Mouse (Mus musculus): ENCODE data around the gene Fgfr1op. TPM values are rescaled to one million over a fixed set of nuclear protein-coding genes. Genes with fewer than 3 reads are reported as not detected.
"Not testable (repeated sequence)": the region's sequence is repeated elsewhere in the genome, so short reads cannot be mapped to it uniquely, and the experiment has no call there.

The Fgfr1op gene
- total and polyA plus RNA-seq, 3 experiments = 13.7 to 47.3 (median 24.8) TPM

DNA sequence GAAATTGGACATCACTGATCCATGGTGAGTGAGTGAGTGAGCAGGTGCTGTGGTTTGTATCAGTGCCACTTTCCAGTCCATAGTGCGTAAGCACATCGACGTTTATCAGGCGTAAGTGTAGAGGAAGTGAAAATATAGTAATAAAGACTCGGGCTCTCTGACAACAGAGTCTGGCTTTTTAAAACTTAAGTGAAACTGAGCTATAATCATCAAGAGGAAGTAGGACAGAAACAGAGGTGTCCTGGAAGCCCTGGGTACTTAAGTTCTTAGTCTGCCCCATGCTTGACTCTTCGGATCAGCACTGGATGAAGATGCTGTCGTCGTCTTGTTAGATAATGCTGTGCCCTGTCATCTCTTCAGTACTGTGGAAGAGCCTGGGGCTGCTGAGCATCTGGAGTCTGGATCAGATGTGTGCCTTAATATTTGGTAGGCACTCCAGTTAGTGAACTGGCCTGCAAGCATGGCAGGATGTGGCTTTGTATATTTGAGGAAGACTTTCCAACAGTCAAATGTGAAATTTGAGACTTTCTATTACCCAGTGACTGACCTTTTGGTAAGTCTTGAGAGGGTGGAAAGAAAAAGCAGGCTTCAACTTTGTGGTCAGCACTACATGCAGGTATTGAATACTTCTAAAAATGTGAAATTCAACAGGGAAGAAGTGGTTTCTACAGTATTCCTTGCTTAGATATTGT, 30.5 kb downstream of the Fgfr1op start:
- H3K9me3 ChIP-seq (replicated peaks) = no peaks in the 10 kb centered on the region
- H3K4me1 ChIP-seq (ENCODE audit: insufficient read depth, low read depth, low read length) = 0 out of 2 replicates have a peak, but pooled peaks cover 1% of the 10 kb centered on the region
- TF ChIP-seq CTCF (IDR thresholded peaks at IDR 0.05; ENCODE audit: low read depth, low read length) = no peak
- no peak for TF ChIP-seq POLR2AphosphoS5 (IDR thresholded peaks at IDR 0.05; ENCODE audit: insufficient replicate concordance, low read depth, low read length)
- no peak overlapping the region for H3K4me3 ChIP-seq (ENCODE audit: low read depth, low read length)
- peaks cover 88% of the 10 kb centered on the region for H3K36me3 ChIP-seq (replicated peaks)
- DNase-seq (ENCODE audit: low spot score) = no peak
- no peak for ATAC-seq (ENCODE audit: extremely low read depth, insufficient number of reproducible peaks, low FRiP score, poor library complexity, severe bottlenecking)
- H3K27me3 ChIP-seq (ENCODE audit: insufficient read depth, low read length) = no peaks in the 10 kb centered on the region

DNA sequence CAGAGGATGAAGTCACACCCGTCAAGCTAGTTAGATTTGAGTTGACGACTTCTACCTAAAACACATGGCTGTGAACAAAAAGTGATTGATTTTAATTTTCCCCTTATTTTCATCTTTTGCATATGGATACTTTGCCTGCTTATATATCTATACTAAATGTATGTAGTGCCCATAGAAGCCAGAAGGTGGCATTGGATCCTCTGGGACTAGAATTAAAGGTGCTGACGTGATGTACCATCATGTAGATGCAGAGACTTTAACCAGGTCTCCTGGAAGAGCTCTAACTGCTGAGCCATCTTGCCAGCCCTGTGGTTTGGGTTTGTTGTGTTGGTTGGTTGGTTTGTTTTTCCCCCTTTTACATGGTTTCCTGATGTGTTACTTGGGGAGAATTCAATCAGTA, 32.4 kb downstream of the Fgfr1op start:
- Histone ChIP-seq H3K4me3 (ENCODE audit: low read depth, low read length) (no peak overlapping the region), H3K36me3 (replicated peaks) (peaks cover 85% of the 10 kb centered on the region), H3K27me3 (ENCODE audit: insufficient read depth, low read length) (no peaks in the 10 kb centered on the region), H3K4me1 (ENCODE audit: insufficient read depth, low read depth, low read length) (no peaks in the 10 kb centered on the region), H3K9me3 (replicated peaks) (no peaks in the 10 kb centered on the region)
- ATAC-seq (ENCODE audit: extremely low read depth, insufficient number of reproducible peaks, low FRiP score, poor library complexity, severe bottlenecking) = peak; percentile 49; the same call in 1 of the 2 replicates
- TF ChIP-seq POLR2AphosphoS5 (IDR thresholded peaks at IDR 0.05; ENCODE audit: insufficient replicate concordance, low read depth, low read length) = no peak
- no peak for TF ChIP-seq GATA2 (IDR thresholded peaks at IDR 0.05; ENCODE audit: borderline replicate concordance, low read depth, low read length)
- no peak for TF ChIP-seq GATA1 (IDR thresholded peaks at IDR 0.05; ENCODE audit: borderline replicate concordance, low read length)
- TF ChIP-seq TAL1 (conservative IDR thresholded peaks at IDR 0.05; ENCODE audit: low read depth, low read length) = no peak
- no peak for TF ChIP-seq CTCF (IDR thresholded peaks at IDR 0.05; ENCODE audit: low read depth, low read length)
- DNase-seq (ENCODE audit: low spot score) = no peak

- Histone ChIP-seq H3K4me1 (ENCODE audit: insufficient read depth, low read depth, low read length) (no peaks in the 10 kb centered on the region), H3K36me3 (replicated peaks) (peaks cover 72% of the 10 kb centered on the region), H3K9me3 (replicated peaks) (no peaks in the 10 kb centered on the region), H3K27me3 (ENCODE audit: insufficient read depth, low read length) (no peaks in the 10 kb centered on the region), H3K4me3 (ENCODE audit: low read depth, low read length) (no peak overlapping the region)
- TF ChIP-seq POLR2AphosphoS5 (IDR thresholded peaks at IDR 0.05; ENCODE audit: insufficient replicate concordance, low read depth, low read length) = no peak
- no peak for TF ChIP-seq TAL1 (conservative IDR thresholded peaks at IDR 0.05; ENCODE audit: low read depth, low read length)
- no peak for TF ChIP-seq CTCF (IDR thresholded peaks at IDR 0.05; ENCODE audit: low read depth, low read length)
- no peak for TF ChIP-seq GATA1 (IDR thresholded peaks at IDR 0.05; ENCODE audit: borderline replicate concordance, low read length)
- TF ChIP-seq GATA2 (IDR thresholded peaks at IDR 0.05; ENCODE audit: borderline replicate concordance, low read depth, low read length) = no peak
- no peak for ATAC-seq (ENCODE audit: extremely low read depth, insufficient number of reproducible peaks, low FRiP score, poor library complexity, severe bottlenecking)
- no peak for DNase-seq (ENCODE audit: low spot score)
Observed at GRCm38 (mm10) chr17:8199067-8199935, 34.0 kb downstream of the Fgfr1op start.

DNA sequence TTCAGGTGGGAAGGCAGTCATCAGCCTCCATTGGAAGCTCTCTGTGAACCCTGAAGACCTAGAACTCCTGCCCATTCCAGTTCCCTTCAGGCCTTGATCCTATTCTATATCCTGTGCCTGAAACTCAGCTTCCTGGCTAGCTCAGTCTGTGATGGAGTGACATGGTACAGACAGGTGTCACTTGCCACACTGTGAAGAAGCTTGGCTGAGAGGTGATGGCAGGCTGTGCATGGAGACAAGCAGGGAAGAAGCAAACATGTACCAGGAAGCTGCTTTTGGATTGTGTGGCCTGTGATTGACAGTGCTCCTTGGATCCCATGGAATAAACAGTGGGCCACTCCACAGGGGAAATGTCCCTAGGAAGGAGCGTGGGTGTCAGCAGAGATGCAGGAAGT, 34.6 kb downstream of the Fgfr1op start:
- DNase-seq (ENCODE audit: low spot score) = no peak
- Histone ChIP-seq H3K9me3 (replicated peaks) (no peaks in the 10 kb centered on the region), H3K4me1 (ENCODE audit: insufficient read depth, low read depth, low read length) (no peaks in the 10 kb centered on the region), H3K27me3 (ENCODE audit: insufficient read depth, low read length) (no peaks in the 10 kb centered on the region), H3K4me3 (ENCODE audit: low read depth, low read length) (no peak overlapping the region), H3K36me3 (replicated peaks) (peaks cover 66% of the 10 kb centered on the region)
- TF ChIP-seq CTCF (IDR thresholded peaks at IDR 0.05; ENCODE audit: low read depth, low read length) (no peak), TAL1 (conservative IDR thresholded peaks at IDR 0.05; ENCODE audit: low read depth, low read length) (no peak), GATA2 (IDR thresholded peaks at IDR 0.05; ENCODE audit: borderline replicate concordance, low read depth, low read length) (no peak), GATA1 (IDR thresholded peaks at IDR 0.05; ENCODE audit: borderline replicate concordance, low read length) (no peak), POLR2AphosphoS5 (IDR thresholded peaks at IDR 0.05; ENCODE audit: insufficient replicate concordance, low read depth, low read length) (no peak)
- ATAC-seq (ENCODE audit: extremely low read depth, insufficient number of reproducible peaks, low FRiP score, poor library complexity, severe bottlenecking) = no peak

- Histone ChIP-seq H3K36me3 (replicated peaks) (peaks cover 38% of the 10 kb centered on the region), H3K27me3 (ENCODE audit: insufficient read depth, low read length) (no peaks in the 10 kb centered on the region), H3K4me1 (ENCODE audit: insufficient read depth, low read depth, low read length) (no peaks in the 10 kb centered on the region; the same call in 1 of the 2 replicates), H3K4me3 (ENCODE audit: low read depth, low read length) (no peak overlapping the region), H3K9me3 (replicated peaks) (no peaks in the 10 kb centered on the region)
- TF ChIP-seq TAL1 (conservative IDR thresholded peaks at IDR 0.05; ENCODE audit: low read depth, low read length) (no peak), CTCF (IDR thresholded peaks at IDR 0.05; ENCODE audit: low read depth, low read length) (no peak), GATA2 (IDR thresholded peaks at IDR 0.05; ENCODE audit: borderline replicate concordance, low read depth, low read length) (no peak), GATA1 (IDR thresholded peaks at IDR 0.05; ENCODE audit: borderline replicate concordance, low read length) (no peak), POLR2AphosphoS5 (IDR thresholded peaks at IDR 0.05; ENCODE audit: insufficient replicate concordance, low read depth, low read length) (no peak)
- DNase-seq (ENCODE audit: low spot score) (no peak), ATAC-seq (ENCODE audit: extremely low read depth, insufficient number of reproducible peaks, low FRiP score, poor library complexity, severe bottlenecking) (no peak)
Observed at GRCm38 (mm10) chr17:8203487-8203886, 38.2 kb downstream of the Fgfr1op start.

GRCm38 (mm10) chr17:8205221-8205631, 39.9 kb downstream of the Fgfr1op start:
- ATAC-seq (ENCODE audit: extremely low read depth, insufficient number of reproducible peaks, low FRiP score, poor library complexity, severe bottlenecking); DNase-seq (ENCODE audit: low spot score); H3K4me1 ChIP-seq (ENCODE audit: insufficient read depth, low read depth, low read length); H3K4me3 ChIP-seq (ENCODE audit: low read depth, low read length); H3K27me3 ChIP-seq (ENCODE audit: insufficient read depth, low read length); H3K9me3 ChIP-seq (replicated peaks): not testable (repeated sequence)
- H3K36me3 ChIP-seq (replicated peaks) = peaks cover 21% of the 10 kb centered on the region

All from G1E (cell line).